Mouse (Mus musculus) ovary, adult 2 months (tissue): Measurements from ENCODE around the gene Trim46. TPM values are rescaled to one million over a fixed set of nuclear protein-coding genes. Genes with fewer than 3 reads are reported as not detected.

Experiments
- polyA plus RNA-seq: library from polyadenylated mRNA; depleted of rRNA; stranded (reverse); fragments of >200 nt; gene quantifications from 2 replicates; pipeline ENCODE4 v1.2.3, GENCODE M21; 2012; rRNA removed

Gene Trim46
- 16.5 and 20.5 TPM in 2 replicates for polyA plus RNA-seq

GRCm38 (mm10) chr3:89246261-89247100 lies at the start of gene Trim46:
Gene Trim46, minus strand, starts transcription at chr3:89246309.

GRCm38 (mm10) chr3:89280606-89281511 lies 34.8 kb upstream of the Trim46 start, which contains the start of gene Efna1:
Gene Efna1, minus strand, starts transcription at chr3:89281142.

GRCm38 (mm10) chr3:89270051-89270755 lies 24.1 kb upstream of the Trim46 start, which contains the start of gene Slc50a1:
Gene Slc50a1, minus strand, starts transcription at chr3:89270570.

GRCm38 (mm10) chr3:89259076-89259475 lies 13.0 kb upstream of the Trim46 start, which contains the start of gene Dpm3:
Gene Dpm3, plus strand, starts transcription at chr3:89259358.

GRCm38 (mm10) chr3:89245688-89246171 lies 379 bp downstream of the Trim46 start, which contains the start of gene Krtcap2:
Gene Krtcap2, plus strand, starts transcription at chr3:89245966.

GRCm38 (mm10) chr3:89228836-89229235 lies 17.3 kb downstream of the Trim46 start, which contains the start of gene Muc1:
Gene Muc1, plus strand, starts transcription at chr3:89229057.

GRCm38 (mm10) chr3:89226900-89227299 lies 19.2 kb downstream of the Trim46 start, which contains the start of gene Mtx1:
Gene Mtx1, minus strand, starts transcription at chr3:89227088.

GRCm38 (mm10) chr3:89214681-89215411 lies 31.3 kb downstream of the Trim46 start, which contains the start of gene Thbs3:
Gene Thbs3, plus strand, starts transcription at chr3:89215180.

GRCm38 (mm10) chr3:89202253-89203141 lies 43.6 kb downstream of the Trim46 start, which contains the start of gene Gba:
Gene Gba, plus strand, starts transcription at chr3:89202928.

Other genes starting within 250 kb of the Trim46 start
- gene Rusc1, start 153.0 kb downstream of the Trim46 start, polyA plus RNA-seq: 36.2 and 37.3 TPM in 2 replicates
- not detected in 2 replicates for gene Gm43738, start 145.2 kb downstream of the Trim46 start, polyA plus RNA-seq
- gene Fdps, start 144.3 kb downstream of the Trim46 start, polyA plus RNA-seq: 139 and 176 TPM in 2 replicates
- 2.0 and 8.7 TPM in 2 replicates for gene Pklr, start 110.2 kb downstream of the Trim46 start, polyA plus RNA-seq
- 9.1 and 13.9 TPM in 2 replicates for gene Hcn3, start 86.1 kb downstream of the Trim46 start, polyA plus RNA-seq
- 89.7 and 99.3 TPM in 2 replicates for gene Clk2, start 81.5 kb downstream of the Trim46 start, polyA plus RNA-seq
- gene Scamp3, start 68.8 kb downstream of the Trim46 start, polyA plus RNA-seq: 154 and 183 TPM in 2 replicates
- gene Fam189b, start 63.2 kb downstream of the Trim46 start, polyA plus RNA-seq: 63.7 and 65.9 TPM in 2 replicates
- gene Gba, start 43.4 kb downstream of the Trim46 start, polyA plus RNA-seq: 61.5 and 89.3 TPM in 2 replicates
- gene Thbs3, start 31.1 kb downstream of the Trim46 start, polyA plus RNA-seq: 59.8 and 60.5 TPM in 2 replicates
- 229 and 256 TPM in 2 replicates for gene Mtx1, start 19.2 kb downstream of the Trim46 start, polyA plus RNA-seq
- 16.1 and 33.4 TPM in 2 replicates for gene Muc1, start 17.3 kb downstream of the Trim46 start, polyA plus RNA-seq
- 267 and 351 TPM in 2 replicates for gene Krtcap2, start 343 bp downstream of the Trim46 start, polyA plus RNA-seq
- gene Dpm3, start 13.0 kb upstream of the Trim46 start, polyA plus RNA-seq: 503 and 662 TPM in 2 replicates
- 203 and 215 TPM in 2 replicates for gene Slc50a1, start 24.3 kb upstream of the Trim46 start, polyA plus RNA-seq
- 43.0 and 48.2 TPM in 2 replicates for gene Efna1, start 34.8 kb upstream of the Trim46 start, polyA plus RNA-seq
- 1.9 and 5.0 TPM in 2 replicates for gene Efna3, start 76.7 kb upstream of the Trim46 start, polyA plus RNA-seq
- 36.4 and 44.7 TPM in 2 replicates for gene Efna4, start 91.7 kb upstream of the Trim46 start, polyA plus RNA-seq
- 179 and 187 TPM in 2 replicates for gene Adam15, start 103.7 kb upstream of the Trim46 start, polyA plus RNA-seq
- 0.23 and 0.62 TPM in 2 replicates for gene Dcst2, start 115.7 kb upstream of the Trim46 start, polyA plus RNA-seq
- gene Dcst1, start 118.9 kb upstream of the Trim46 start, polyA plus RNA-seq: 0.30 and 0.32 TPM in 2 replicates
- 68.2 and 77.9 TPM in 2 replicates for gene Zbtb7b, start 148.5 kb upstream of the Trim46 start, polyA plus RNA-seq
- 2.0 TPM in 1 of 2 replicates, not detected in the other for gene Lenep, start 156.5 kb upstream of the Trim46 start, polyA plus RNA-seq
- 34.7 and 49.3 TPM in 2 replicates for gene Flad1, start 165.6 kb upstream of the Trim46 start, polyA plus RNA-seq
- gene Cks1b, start 172.1 kb upstream of the Trim46 start, polyA plus RNA-seq: 40.3 and 61.0 TPM in 2 replicates
- 116 and 134 TPM in 2 replicates for gene Shc1, start 172.1 kb upstream of the Trim46 start, polyA plus RNA-seq
- 179 and 285 TPM in 2 replicates for gene Pygo2, start 183.9 kb upstream of the Trim46 start, polyA plus RNA-seq
- gene Pbxip1, start 190.4 kb upstream of the Trim46 start, polyA plus RNA-seq: 80.0 and 83.8 TPM in 2 replicates
- 17.7 and 21.3 TPM in 2 replicates for gene Pmvk, start 208.2 kb upstream of the Trim46 start, polyA plus RNA-seq